Mouse (Mus musculus) left cerebral cortex, postnatal 10 days (tissue): ENCODE data around the gene Gid8. TPM values are rescaled to one million over a fixed set of nuclear protein-coding genes. Genes with fewer than 3 reads are reported as not detected.
"Not testable (repeated sequence)": the region's sequence is repeated elsewhere in the genome, so short reads cannot be mapped to it uniquely, and the experiment has no call there.

Experiments
- DNase-seq, 2 experiments: peaks; one replicate each; pipeline ENCODE4 v3.0.0; 2021 to 2022; ENCODE audit warnings: low spot score in 2 of 2, mixed read lengths in 1 of 2; ENCODE audit errors: extremely low spot score in 1 of 2
- intact Hi-C: fragments of 180-260 bp; cut with DNase I; formaldehyde crosslinking; loops from one replicate; pipeline ENCODE4 v1.15.1; 2025
- total RNA-seq, 2 experiments: library from RNA; stranded (reverse); gene quantifications; 2 replicates each; pipeline ENCODE4 v1.2.3; 2021

Gene Gid8
- total RNA-seq, 2 experiments from 2014 or later: 62.4 to 66.6 TPM

DNA sequence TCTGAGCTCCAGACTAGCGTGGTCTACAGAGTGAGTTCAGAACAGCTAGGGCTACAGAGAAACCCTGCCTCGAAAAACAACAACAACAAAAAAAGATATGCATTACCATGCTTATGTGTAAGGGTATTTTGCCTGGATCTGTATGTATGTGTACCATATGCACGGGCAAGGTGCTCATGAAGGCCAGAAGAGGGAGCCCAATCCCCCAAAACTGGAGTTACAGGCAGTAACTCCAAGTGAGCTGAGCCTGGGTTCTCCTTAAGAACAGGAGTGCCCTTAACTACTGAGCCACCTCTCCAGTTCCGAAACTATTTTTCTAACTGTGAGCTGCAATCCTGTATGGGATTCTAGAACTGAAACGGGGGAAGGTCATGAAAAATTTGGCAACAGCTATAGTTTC lies 3.9 kb upstream of the Gid8 start:
- no peak for DNase-seq
- intact Hi-C loops: no loop called here

DNA sequence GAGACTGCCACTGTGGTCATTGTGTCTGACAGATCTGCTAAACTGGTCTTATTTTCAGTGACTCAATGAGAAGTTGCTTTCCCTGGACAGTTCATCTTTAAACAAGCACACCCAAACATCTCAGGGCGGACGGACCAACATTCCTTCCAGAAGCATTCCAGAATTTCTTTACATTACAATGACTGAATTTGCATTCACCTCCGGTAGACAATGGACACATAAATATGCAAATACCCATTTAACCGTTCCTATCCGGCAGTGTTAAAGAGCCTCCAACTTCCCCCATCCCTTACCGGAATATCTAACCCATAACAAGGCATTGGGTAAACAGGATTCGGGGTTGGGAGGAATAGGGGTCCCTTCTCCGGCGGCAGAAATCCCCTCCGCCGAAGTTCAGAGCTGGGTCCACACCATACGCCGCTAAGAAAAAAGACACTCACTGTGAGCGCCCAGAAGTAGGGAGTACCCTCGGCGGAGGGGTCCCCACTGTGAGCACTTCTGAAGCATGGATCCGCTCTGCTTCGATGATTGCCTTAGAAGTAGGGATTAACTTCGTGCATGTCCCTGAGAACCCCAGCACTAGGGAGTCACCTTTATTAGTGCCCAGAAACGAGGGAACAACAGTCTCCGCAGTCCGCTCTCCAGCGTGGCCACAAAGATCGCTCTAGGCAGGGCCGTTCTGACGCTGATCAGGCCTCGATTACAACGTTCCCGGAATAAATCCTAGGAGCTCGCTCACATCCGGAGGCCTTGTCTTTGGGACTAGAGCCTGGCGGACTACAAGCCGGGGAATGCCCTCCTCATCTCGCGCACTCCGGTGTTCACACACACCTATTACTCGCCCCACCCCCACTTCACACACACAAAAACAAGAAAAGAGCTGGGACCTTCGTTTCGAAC lies 644 bp upstream of the Gid8 start:
- intact Hi-C loops: no loop called here

DNA sequence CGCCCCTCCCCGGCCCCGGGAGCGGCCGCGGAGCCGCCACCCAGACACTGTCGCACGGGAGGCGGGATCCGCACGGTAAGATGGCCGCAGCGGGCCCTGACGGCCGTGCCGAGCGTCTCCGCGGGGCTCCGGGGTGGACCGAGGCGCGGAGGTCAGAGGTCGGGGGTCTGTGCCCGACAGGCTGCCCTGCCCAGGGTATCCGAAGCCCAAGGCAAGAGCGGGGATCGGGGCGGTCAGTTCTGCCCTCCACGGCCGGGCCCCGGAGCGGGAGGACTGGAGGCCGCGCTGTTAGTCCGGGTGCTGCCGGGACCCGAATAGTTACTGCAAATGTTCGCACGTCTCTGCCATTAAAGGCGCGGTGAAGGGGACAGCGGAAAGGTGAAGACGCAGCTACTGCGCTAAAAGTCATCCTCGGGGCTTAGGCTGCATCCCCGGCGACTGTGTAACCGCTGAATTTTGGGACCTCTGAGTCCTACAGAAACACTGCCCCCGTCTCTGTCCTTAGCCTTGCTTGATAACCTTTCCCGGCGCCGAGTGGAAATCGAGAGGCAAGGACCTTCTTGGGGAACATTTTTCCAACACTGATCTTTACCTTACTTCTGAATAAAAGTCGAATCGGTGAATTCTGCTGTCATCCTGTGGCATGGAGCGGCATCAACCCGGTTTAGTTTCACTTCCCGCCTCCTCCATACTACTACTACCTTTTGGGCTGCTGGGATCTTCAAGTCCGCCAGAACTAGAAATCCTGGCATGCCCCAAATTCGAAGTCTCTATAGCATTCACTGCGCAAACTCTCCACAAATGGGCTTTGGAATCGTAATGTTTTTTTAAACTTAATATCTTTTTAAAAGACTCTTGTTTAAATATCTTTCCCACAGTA lies 599 bp downstream of the Gid8 start:
- intact Hi-C loops: no loop called here
- no peak for DNase-seq

More for the DNA sequence above, 644 bp upstream of the Gid8 start:
- DNase-seq: no peak

DNA sequence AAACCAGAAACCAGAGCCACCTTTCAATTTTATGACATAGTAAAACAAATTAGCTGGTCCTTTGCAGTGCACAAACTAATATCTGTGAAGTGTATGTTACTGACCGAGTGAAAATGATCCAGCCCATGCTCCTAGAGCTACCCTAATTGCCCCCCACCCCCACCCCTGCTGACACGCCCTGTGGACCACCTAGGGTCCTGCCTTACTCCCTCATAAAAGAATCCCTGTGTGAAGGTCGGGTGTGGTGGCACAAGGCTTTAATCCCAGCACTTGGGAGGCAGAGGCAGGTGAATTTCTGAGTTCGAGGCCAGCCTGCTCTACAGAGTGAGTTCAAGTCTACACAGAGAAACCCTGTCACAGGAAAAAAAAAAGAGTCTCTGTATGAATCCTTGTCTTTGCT lies 1.6 kb downstream of the Gid8 start:
- DNase-seq: no peak
- intact Hi-C loops: no loop called here

DNA sequence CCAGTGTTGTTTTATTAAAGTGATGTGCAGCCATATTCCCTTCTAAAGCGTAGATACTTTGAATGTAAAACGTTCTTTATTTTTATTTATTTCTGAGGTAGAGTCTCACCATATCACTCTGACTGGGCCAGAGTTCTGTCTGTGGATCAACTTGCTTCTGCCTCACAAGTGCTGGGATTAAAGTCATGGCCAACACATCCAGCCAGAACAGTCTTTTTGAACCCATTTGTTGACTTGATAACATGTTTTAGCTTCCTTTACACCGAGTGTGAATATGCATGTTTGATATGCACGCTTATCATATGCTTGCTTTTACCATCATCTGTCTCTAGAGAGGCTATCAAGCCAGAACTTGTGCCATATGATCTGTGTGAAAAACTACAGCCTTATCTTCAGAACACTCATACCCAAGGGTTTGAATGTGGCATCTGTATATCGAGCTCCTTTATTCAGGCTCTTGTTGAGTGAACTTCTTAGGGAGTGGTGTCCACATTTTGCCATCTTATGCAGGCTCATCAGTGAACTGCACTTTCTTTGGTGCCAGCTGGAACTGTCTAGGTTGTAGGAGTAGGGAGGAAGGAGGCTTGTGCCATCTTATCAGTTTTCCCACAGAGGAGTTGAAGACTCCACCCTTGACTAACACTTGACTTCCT lies 2.2 kb downstream of the Gid8 start:
- DNase-seq: no peak
- intact Hi-C loops: no loop called here

DNA sequence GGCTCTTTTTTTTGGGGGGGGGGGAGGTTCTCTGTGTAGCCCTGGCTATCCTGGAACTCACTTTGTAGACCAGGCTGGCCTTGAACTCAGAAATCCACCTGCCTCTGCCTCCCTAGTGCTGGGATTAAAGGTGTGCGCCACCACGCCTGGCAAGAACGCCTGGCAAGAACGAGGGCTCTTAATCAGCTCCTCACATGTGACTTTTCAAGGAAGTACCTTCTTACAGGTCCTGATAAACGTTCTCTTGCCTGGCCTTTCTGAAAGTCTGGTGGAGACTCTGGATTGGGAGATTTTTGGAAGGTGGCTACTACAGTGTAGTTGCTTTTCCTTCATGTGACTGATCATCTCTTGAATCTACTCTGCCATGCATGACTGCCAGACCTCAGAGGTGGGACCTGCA lies 12.8 kb downstream of the Gid8 start:
- intact Hi-C loops, DNase-seq: not testable (repeated sequence)

DNA sequence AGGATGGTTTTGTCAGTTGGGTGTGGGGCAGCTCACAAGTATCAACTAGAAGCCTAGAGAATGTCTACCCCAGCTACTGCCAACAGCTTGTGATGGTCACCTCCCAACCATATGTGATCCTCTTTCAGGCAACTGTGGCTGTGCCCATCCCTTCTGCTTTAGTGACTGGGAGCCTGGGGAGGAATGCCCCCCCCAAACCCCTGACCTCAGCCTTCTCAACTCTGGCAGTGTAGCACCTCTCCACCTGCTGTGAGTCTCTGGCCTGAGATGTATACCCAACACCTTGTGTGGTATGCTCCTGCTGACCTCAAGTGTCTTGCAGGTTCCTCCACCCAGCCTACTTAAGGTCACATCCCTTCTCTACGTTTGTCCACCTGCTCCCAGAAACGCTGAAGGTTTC lies 13.9 kb downstream of the Gid8 start:
- DNase-seq: no peak
- intact Hi-C loops: no loop called here

DNA sequence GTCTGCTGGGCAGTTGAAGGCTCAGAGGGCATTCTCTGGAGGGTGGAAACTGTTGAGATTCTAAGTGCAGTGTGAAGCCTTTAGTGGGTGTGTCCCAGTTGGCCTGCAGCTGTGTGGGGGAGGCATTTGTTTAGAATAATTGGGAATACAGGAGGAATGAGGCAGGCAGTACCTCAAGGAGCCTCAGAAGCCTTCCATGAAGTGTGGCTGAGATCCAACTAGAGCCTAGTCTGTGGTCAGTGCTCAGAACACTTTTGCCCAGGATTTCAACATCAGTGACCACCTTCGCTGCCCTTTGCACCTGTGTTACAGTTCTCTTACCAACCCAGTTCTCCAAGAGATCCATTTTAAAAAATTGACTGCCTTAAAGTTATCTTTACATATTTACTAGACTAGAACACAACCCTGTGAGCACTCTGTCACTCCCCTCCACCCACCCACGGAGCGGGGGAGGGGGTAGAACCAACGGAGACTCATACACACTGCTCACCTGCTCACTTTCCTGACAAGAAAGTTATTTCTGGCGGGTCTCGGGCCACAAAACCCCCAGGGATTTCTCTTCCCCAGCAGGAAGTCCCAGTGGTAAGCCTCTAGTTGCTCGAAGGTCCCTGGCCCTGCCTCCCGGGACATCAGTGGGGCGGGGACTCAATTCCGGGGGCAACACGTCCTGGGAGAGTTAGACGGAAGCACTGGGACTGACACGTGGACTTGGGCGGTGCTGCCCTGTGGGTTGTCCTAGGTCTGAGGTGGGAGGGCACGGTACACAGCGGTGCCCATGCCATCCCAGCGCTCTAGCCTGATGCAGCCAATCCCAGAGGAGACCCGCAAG lies 14.9 kb downstream of the Gid8 start, which contains the start of gene Slc17a9:
Gene Slc17a9, plus strand, starts transcription at position 679 of the 829 bp plus-strand sequence.
- DNase-seq: peak in 1 of 2 experiments; percentile 61

DNA sequence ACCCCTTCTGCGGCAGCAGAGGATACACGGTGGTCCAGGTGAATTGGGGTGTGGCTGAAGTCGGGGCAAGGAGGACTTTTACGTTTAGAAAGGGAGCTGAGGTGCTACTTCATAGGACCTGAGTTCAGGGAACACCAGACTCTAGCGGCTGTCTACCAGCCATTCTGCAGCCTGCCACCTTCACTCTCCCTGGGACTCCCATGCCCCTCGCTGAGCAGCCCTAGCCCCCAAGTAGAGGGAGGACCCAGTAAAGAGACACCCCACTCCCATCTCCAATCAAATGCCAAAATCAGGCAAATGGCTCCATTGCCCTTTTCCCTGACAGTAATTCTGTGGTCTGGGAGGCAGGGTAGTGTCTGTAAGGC lies 15.5 kb downstream of the Gid8 start:
- intact Hi-C loops: no loop called here
- no peak for DNase-seq

More for the DNA sequence above, 14.9 kb downstream of the Gid8 start, which contains the start of gene Slc17a9:
- intact Hi-C loops: no loop called here

DNA sequence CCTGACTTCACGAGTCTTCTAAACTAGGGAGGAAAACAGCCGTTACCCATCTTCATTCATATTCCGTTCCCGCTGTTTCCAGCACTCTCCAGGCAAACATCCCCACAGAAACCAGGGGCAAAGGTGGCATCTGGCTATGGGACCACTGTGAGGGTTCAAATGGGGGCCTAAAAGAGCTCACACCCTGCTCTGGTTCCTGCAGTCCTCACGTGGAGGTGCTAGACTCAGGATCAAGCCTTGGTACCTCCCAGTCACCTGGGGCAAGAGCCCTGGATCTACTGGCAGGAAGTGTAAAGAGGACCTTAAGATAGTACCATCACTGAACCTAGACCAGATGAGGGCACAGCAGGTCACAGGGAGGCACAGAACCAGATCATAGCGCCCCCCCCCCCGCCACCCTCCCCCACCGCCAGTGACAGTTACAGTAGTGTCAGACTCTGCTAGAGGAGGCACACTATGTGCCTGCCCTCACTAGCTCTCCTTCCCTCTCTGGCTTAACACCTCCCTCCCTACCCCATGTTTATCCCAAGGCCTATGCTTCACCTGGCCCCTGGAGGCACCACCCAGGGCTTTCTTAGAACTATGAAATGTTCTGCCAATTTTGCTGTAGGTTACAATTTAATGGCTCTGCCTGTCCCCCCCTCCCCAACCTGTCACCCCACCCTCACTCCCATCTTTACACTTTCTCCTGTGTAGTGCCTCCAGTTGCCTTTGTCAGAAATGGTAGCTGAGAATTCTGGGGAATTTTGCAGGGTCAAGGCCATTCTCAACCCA lies 16.1 kb downstream of the Gid8 start:
- DNase-seq: no peak
- intact Hi-C loops: no loop called here

DNA sequence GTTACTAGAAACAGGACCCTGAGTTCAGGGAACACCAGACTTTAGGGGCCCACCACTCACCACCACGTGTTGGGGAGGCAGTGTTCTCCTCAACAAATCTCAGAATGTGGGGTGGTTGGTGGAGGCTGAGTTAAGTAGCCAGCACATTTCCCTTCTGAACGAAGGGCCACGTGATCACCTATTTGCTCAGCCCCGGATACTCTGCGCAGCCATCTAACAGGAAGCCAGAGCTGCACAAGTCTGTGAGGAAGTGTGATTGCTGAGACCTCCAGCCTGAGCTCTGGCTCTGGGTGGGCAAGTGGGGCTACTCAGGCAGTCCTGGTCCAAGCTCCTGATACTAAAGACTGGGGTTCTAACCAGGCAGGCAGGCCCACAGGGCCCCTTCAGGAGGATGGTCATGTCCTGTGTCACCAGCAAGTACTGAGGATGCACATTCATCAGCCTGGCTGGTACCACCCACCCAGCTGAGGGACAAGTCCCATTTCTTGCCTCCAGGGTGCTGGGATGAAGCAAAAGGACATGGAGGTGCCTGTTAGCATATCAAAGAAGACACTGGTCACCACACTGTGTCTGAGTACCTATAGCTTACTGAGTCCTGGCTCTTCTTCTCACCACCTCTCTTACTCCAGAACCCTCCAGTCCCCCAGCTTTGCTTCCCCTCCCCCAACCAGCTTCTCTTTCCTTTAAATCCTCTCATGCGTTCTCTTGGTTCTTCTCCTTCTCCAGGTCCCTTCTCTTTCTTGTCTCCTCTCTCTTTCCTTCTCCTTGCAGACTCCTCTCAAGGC lies 16.9 kb downstream of the Gid8 start:
- intact Hi-C loops: no loop called here
- no peak for DNase-seq

DNA sequence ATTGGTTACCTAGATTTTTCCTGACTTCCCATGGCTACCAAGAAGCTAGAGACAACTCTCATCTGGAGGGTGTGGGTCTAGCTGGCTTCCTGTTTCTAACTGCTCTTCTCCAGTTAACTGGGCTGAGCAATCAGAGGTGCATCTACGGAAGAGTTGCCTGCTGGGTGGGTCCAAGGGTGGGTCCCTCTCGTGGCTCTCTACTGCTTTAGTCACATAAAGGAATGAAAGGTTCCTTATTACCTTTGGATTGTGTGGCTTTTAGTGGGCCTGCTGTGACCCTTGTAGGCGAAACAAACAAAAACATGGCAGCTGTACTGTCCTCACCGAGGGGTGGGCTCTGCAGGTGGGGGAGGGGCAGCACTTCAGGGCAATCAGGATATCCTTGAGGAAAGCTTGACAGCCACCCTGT lies 17.7 kb downstream of the Gid8 start:
- no peak for DNase-seq
- intact Hi-C loops: no loop called here

DNA sequence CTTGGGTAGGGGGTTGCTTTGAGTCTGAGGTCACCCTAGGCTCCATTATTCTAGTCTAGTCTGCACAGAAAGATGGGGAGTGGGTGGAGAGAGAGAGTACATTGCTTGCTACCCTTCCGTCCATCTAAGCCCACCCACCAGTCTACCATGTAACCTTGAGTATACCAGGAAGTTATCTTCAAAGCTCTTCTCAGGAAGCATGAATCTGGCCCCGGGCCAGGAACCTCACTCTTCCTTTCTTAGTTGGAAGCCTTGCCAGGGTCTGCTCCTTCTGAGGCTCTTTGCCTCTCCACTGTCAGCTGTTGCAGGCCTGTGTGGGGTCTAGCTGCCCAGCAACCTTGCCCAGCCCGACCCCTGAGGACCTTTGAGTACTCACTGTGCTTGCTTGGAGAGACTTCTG lies 21.1 kb downstream of the Gid8 start:
- intact Hi-C loops: no loop called here
- peak in 1 of 2 experiments; percentile 60 for DNase-seq

DNA sequence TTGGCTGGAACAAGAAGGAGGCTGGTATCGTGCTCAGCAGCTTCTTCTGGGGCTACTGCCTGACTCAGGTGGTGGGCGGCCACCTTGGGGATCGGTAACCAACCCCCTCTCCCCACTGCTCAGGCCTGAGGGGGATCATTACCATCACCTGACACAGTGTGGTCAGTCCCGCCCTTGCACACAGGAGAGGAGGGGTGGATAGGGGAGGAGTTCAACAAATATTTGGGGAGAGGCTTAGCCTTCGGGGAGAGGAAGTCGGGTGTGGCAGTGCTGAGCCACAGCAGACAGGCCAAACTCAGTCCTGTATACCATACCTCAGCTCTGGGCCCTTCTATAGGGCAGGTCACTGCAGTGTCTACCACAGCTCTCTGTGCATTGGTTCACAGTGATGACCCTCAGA lies 22.1 kb downstream of the Gid8 start:
- intact Hi-C loops: no loop called here

DNA sequence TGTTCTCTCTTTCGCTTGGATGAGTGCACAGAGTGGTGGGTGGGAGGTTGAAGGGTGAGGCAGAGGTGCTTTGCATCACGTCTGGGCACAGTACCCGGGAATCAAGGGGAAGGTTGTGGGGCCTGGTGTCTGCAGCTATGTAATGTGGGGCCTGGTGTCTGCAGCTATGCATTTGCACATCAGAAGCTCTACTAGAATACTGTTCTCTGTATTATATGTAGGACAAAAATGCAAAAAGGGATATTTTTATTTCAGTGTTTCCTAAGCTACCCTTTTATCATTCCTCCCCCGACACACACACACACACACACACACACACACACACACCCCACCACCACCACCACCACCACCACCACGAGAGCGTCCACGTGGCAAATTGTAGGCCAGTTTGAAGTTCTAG lies 25.3 kb downstream of the Gid8 start:
- intact Hi-C loops: no loop called here
- no peak for DNase-seq

More for the DNA sequence above, 22.1 kb downstream of the Gid8 start:
- no peak for DNase-seq

DNA sequence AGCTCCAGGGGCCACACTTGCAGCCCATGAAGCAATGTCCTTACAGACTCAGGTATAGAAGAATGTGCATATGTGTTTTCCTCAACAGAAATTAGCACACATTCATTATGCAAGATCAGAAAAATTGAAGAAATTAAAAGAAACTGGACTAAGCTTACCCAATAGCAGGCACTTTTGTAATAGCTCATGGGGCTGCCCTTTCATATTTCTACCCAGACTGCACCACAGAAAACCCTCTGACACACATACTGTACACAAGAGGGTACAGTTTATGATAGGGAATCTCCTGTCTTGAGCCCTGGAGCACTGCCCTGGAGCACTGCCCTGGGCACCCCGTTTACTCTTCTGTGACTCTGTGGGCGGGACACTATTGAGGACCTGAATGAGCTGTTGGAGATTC lies 28.1 kb downstream of the Gid8 start:
- intact Hi-C loops: no loop called here
- no peak for DNase-seq

DNA sequence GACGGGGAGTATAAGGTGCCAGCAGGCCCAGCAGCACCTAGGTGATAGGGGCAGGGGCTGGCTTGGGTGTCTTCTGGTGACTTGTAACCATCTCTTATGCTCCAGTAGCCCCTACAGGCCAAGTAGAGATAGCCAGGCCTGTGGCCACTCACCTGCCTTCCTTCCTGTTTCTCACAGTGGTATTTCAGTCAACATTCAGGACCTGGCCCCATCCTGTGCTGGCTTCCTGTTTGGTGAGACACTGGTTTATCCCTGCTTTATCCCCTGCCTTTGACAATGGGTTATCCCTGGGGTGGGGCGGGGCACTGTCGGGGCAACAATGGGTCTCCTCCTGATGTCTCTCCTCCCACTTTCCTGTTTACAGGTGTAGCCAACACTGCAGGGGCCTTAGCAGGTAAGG lies 30.4 kb downstream of the Gid8 start:
- intact Hi-C loops: no loop called here
- no peak for DNase-seq
